Mouse (Mus musculus) E14TG2a.4 (cell line): ENCODE measurements around the gene Gm8180.
A peak's percentile ranks its signal among the peaks of the same experiment; 100 is the strongest.
"Not testable (repeated sequence)": the region's sequence is repeated elsewhere in the genome, so short reads cannot be mapped to it uniquely, and the experiment has no call there.

ENCODE experiments used
- H3K27me3 ChIP-seq: 2 replicates; pipeline ENCODE4 v1.6.1; 2014; ENCODE audit warnings: low read length, control low read depth; ENCODE audit not compliant: insufficient read depth
- H3K36me3 ChIP-seq: 2 replicates; pipeline ENCODE4 v1.6.1; 2014; ENCODE audit warnings: low read length, control low read depth; ENCODE audit not compliant: insufficient read depth
- H3K4me1 ChIP-seq: replicated peaks from 2 replicates; pipeline ENCODE4 v1.6.1; 2014; ENCODE audit warnings: low read depth, low read length, control low read depth
- H3K4me3 ChIP-seq: replicated peaks from 2 replicates; pipeline ENCODE4 v1.5.1; 2014; ENCODE audit warnings: mild to moderate bottlenecking, low read length
- H3K9me3 ChIP-seq: 2 replicates; pipeline ENCODE4 v1.6.1; 2014; ENCODE audit warnings: low read length, control low read depth
- CTCF ChIP-seq: conservative IDR thresholded peaks from 2 replicates; pipeline ENCODE4 v1.5.1; 2014; ENCODE audit warnings: low read length
- NANOG ChIP-seq: IDR thresholded peaks from 2 replicates; pipeline ENCODE4 v1.6.1; 2014; ENCODE audit warnings: borderline replicate concordance, low read length, mixed read lengths
- POU5F1 ChIP-seq: IDR thresholded peaks from 2 replicates; pipeline ENCODE4 v1.6.1; 2014; ENCODE audit warnings: low read length, borderline replicate concordance

Gm8180 gene

GRCm38 (mm10) chr14:43784645-43785044 lies at the start of gene Gm8180:
TSS of gene Gm8180 (minus strand) at chr14:43784745.
- H3K27me3 ChIP-seq, H3K9me3 ChIP-seq, H3K4me3 ChIP-seq, H3K4me1 ChIP-seq, H3K36me3 ChIP-seq: not testable (repeated sequence)

GRCm38 (mm10) chr14:43830385-43830784 lies 45.8 kb upstream of the Gm8180 start:
- H3K9me3 ChIP-seq, H3K4me3 ChIP-seq, H3K4me1 ChIP-seq, H3K36me3 ChIP-seq, H3K27me3 ChIP-seq: not testable (repeated sequence)

- H3K27me3 ChIP-seq, H3K4me3 ChIP-seq, H3K9me3 ChIP-seq, H3K4me1 ChIP-seq, H3K36me3 ChIP-seq: not testable (repeated sequence)
These were observed 39.6 kb upstream of the Gm8180 start for GRCm38 (mm10) chr14:43824176-43824575.

GRCm38 (mm10) chr14:43821869-43822268 lies 37.3 kb upstream of the Gm8180 start:
- not testable (repeated sequence) for H3K9me3 ChIP-seq, H3K36me3 ChIP-seq, H3K4me3 ChIP-seq, H3K4me1 ChIP-seq, H3K27me3 ChIP-seq

GRCm38 (mm10) chr14:43812458-43812857 lies 27.9 kb upstream of the Gm8180 start:
- not testable (repeated sequence) for H3K4me3 ChIP-seq, H3K9me3 ChIP-seq, H3K27me3 ChIP-seq, H3K36me3 ChIP-seq, H3K4me1 ChIP-seq
- peak; percentile 53 for TF ChIP-seq CTCF

GRCm38 (mm10) chr14:43808142-43808541 lies 23.6 kb upstream of the Gm8180 start:
- H3K36me3 ChIP-seq, H3K4me3 ChIP-seq: not testable (repeated sequence)

GRCm38 (mm10) chr14:43804435-43804834 lies 19.9 kb upstream of the Gm8180 start:
- H3K9me3 ChIP-seq, H3K4me3 ChIP-seq, H3K27me3 ChIP-seq, H3K36me3 ChIP-seq, H3K4me1 ChIP-seq: not testable (repeated sequence)

More at GRCm38 (mm10) chr14:43808142-43808541, 23.6 kb upstream of the Gm8180 start:
- H3K27me3 ChIP-seq, H3K4me1 ChIP-seq, H3K9me3 ChIP-seq: not testable (repeated sequence)

GRCm38 (mm10) chr14:43796905-43797470 lies 12.4 kb upstream of the Gm8180 start:
- not testable (repeated sequence) for H3K9me3 ChIP-seq, H3K4me1 ChIP-seq, H3K27me3 ChIP-seq, H3K36me3 ChIP-seq
- peak overlapping the region; percentile 57 for H3K4me3 ChIP-seq

GRCm38 (mm10) chr14:43796069-43796904 lies 11.7 kb upstream of the Gm8180 start:
- no peaks in the 10 kb centered on the region for H3K9me3 ChIP-seq
- peaks cover 9% of the 10 kb centered on the region; the same call in 1 of the 2 replicates for H3K4me1 ChIP-seq
- H3K36me3 ChIP-seq = no peaks in the 10 kb centered on the region
- TF ChIP-seq NANOG (no peak), POU5F1 (no peak), CTCF (no peak)
- H3K27me3 ChIP-seq = peaks cover 9% of the 10 kb centered on the region
- peak overlapping the region; percentile 57 for H3K4me3 ChIP-seq

GRCm38 (mm10) chr14:43793811-43794210 lies 9.3 kb upstream of the Gm8180 start:
- not testable (repeated sequence) for H3K36me3 ChIP-seq, H3K27me3 ChIP-seq, H3K4me1 ChIP-seq

GRCm38 (mm10) chr14:43747566-43747965 lies 37.0 kb downstream of the Gm8180 start, which contains the start of gene Gm6526:
TSS of gene Gm6526 (plus strand) at chr14:43747866.
- H3K27me3 ChIP-seq, H3K36me3 ChIP-seq, H3K4me3 ChIP-seq, H3K9me3 ChIP-seq, H3K4me1 ChIP-seq: not testable (repeated sequence)

More at GRCm38 (mm10) chr14:43793811-43794210, 9.3 kb upstream of the Gm8180 start:
- not testable (repeated sequence) for H3K4me3 ChIP-seq, H3K9me3 ChIP-seq
